Mouse (Mus musculus) small intestine, adult 2 months (tissue): Measurements from ENCODE around the gene Ssh1.

Source experiments
- CTCF ChIP-seq: fragments of 200-500 bp; IDR thresholded peaks from 2 replicates; pipeline ENCODE4 v1.5.1; 2012; ENCODE audit warnings: low read depth, mild to moderate bottlenecking, control low read depth, inconsistent platforms, low read length, moderate library complexity, mixed read lengths; ENCODE audit not compliant: insufficient replicate concordance, insufficient read length; ENCODE audit errors: extremely low read depth
- POLR2A ChIP-seq: fragments of 200-500 bp; IDR thresholded peaks from 2 replicates; pipeline ENCODE4 v1.6.1; 2012; ENCODE audit warnings: low read depth, mild to moderate bottlenecking, control low read depth, inconsistent platforms, low read length, moderate library complexity

DNA sequence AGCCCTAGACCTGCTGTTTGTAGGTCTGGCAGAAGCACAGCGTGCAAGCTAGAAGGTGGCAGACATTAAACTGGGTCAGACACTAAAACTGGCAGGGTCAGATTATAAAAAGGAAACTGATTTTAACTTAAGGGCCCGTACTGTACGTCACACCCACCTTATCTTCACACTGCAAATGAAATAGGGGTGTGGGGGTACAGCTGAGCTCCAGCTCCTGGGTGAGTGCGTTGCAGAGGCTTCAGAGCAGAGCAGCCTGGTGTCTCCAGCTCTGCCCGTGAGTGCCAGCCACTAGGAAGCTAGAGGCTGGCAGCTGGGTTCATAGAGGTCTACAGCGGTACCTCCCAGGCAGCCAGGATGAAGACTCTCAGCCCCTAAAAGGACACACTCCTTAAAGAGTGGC is 91.7 kb downstream of the Ssh1 start:
- TF ChIP-seq CTCF (no peak), POLR2A (no peak)
